Mouse (Mus musculus): Measurements from ENCODE around the gene Gsk3b. TPM values are rescaled to one million over a fixed set of nuclear protein-coding genes. Genes with fewer than 3 reads are reported as not detected.

Gene Gsk3b
- polyA plus RNA-seq (2017; shearing (Covaris generic)), result 11.7 TPM

DNA sequence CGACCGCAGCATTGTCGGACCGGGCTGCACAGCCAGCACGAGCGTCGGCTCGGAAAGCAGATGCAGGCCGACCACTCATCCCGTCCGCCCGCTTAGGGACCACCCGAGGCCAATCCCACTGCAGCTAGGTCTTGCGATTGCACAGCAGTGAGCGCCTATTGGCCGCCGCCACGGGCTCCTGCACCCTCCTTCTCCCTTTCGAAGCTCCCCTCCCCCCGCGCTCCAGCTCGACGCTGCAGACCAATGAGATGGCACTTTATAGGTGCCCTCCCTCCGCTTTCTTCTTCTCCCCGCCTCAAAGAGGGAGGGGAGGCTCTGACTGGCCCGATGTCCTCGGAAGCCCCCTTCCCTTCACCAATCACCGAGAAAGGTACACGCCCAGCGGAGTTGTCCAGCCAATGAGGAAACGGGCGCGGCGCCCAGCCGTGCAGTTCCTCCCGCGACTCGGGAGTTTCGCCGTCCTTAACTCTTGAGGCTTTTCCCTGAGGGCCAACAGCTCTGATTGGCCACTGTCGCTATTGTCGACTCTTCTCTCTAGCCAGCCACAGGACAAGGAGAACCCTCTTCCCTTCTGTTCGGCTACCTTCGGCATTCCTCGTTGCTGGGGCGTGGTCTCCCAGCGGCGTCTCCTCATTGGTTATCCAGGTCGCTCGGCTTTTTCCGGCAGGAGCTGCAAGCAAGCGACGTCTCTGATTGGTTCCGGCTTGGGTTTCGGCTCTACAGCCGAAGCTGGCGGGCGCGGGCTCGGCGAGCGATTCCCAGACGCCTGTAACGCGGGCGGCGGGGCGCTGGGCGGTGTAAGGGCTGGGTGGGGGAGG, at the start of gene Gsk3b:
Gsk3b (plus strand) TSS at position 373 of the 818 bp plus-strand sequence.

GRCm38 (mm10) chr16:38294685-38295348, 206.0 kb downstream of the Gsk3b start, which contains the start of gene Nr1i2:
Gene Nr1i2, minus strand, starts transcription at chr16:38294824.

Other genes starting within 250 kb of the Gsk3b start
- gene Gm36028, start 227.9 kb upstream of the Gsk3b start, polyA plus RNA-seq (2017; shearing (Covaris generic)), result not detected
- gene Lrrc58, start 220.6 kb upstream of the Gsk3b start, polyA plus RNA-seq (2017; shearing (Covaris generic)), result 10.6 TPM
- gene Gpr156, start 172.5 kb upstream of the Gsk3b start, polyA plus RNA-seq (2017; shearing (Covaris generic)), result not detected
- gene Nr1i2, start 205.8 kb downstream of the Gsk3b start, polyA plus RNA-seq (2017; shearing (Covaris generic)), result not detected